ENCODE assay signal across 33 mouse cellular contexts in the genomic region with DNA sequence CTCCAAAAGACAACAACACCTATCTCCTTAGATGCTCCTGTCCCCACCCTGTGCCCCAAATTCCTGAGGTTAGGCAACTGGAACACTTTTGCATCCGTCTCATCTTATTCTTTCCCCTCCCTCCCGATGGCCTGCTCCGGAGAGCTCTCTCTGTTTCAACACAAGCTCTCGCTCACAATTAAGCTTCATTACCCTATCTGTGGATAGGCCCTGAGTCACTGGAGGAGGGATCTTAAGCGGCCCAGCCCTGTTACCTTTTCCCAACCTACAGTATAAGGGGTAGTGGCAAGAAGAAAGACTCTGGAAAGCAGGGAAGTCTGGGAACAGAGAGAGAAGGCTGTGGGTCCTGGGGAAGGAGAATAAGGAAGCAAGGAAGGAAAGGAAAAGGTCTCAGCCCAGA. TPM values are rescaled to one million over a fixed set of nuclear protein-coding genes. Genes with fewer than 3 reads are reported as not detected.
DNase-seq lines count a peak whose midpoint lies in the region; ATAC-seq lines count a peak whose summit lies in the region.
"Had no signal": no experiment of that assay in that cellular context is flagged by ENCODE, and none has a peak within 500 bp of the region (broad histone marks: within the 10 kb centered on the region; RNA-seq: fewer than 3 reads in every experiment).

Gene Dmkn (plus strand): TSS at position 301 of the 400 bp plus-strand sequence.

- H3K9ac ChIP-seq in embryonic facial prominence, embryonic 13.5 days: no peak within 1 kb of the TSS
- no peak within 1 kb of the TSS for H3K9ac ChIP-seq in lung, embryonic 16.5 days (ENCODE audit: low read length)
- no peak within 1 kb of the TSS for H3K9ac ChIP-seq in embryonic facial prominence, embryonic 14.5 days (ENCODE audit: low read depth, low read length)
- H3K9ac ChIP-seq in neural tube, embryonic 15.5 days (replicated peaks): no peak within 1 kb of the TSS
- H3K9ac ChIP-seq: heart, embryonic 12.5 days; hindbrain, embryonic 13.5 days; limb, embryonic 13.5 days; liver, embryonic 13.5 days; lung, embryonic 14.5 days had no signal

- no peak within 1 kb of the TSS for H3K4me2 ChIP-seq in embryonic facial prominence, embryonic 13.5 days
- H3K4me2 ChIP-seq in lung, embryonic 16.5 days (ENCODE audit: low read depth, low read length): no peak within 1 kb of the TSS
- no peak within 1 kb of the TSS for H3K4me2 ChIP-seq in embryonic facial prominence, embryonic 14.5 days (ENCODE audit: low read depth, low read length)
- no peak within 1 kb of the TSS for H3K4me2 ChIP-seq in neural tube, embryonic 15.5 days
- H3K4me2 ChIP-seq: heart, embryonic 12.5 days; limb, embryonic 13.5 days; liver, embryonic 13.5 days; lung, embryonic 14.5 days had no signal

- no peaks in the 10 kb centered on the region for H3K4me1 ChIP-seq in embryonic facial prominence, embryonic 13.5 days
- peaks cover 8% of the 10 kb centered on the region; the same call in 1 of the 2 replicates for H3K4me1 ChIP-seq in embryonic facial prominence, embryonic 10.5 days
- H3K4me1 ChIP-seq in lung, embryonic 16.5 days (replicated peaks; ENCODE audit: control insufficient read depth, insufficient read depth, low read length): peaks cover 2% of the 10 kb centered on the region; the same call in 1 of the 2 replicates
- no peaks in the 10 kb centered on the region for H3K4me1 ChIP-seq in embryonic facial prominence, embryonic 14.5 days (ENCODE audit: control insufficient read depth, insufficient read depth, low read length)
- H3K4me1 ChIP-seq in neural tube, embryonic 15.5 days: peaks cover 3% of the 10 kb centered on the region; the same call in 1 of the 2 replicates
- H3K4me1 ChIP-seq: limb, embryonic 13.5 days had no signal

- ATAC-seq in embryonic facial prominence, embryonic 13.5 days (ENCODE audit: insufficient number of reproducible peaks, insufficient read depth, low FRiP score, low TSS enrichment, low read depth): no peak
- no peak for ATAC-seq in lung, embryonic 16.5 days (ENCODE audit: low read depth)
- no peak for ATAC-seq in embryonic facial prominence, embryonic 14.5 days (ENCODE audit: low read depth)
- no peak for ATAC-seq in megakaryocyte, adult 5-6 weeks (ENCODE audit: poor library complexity, severe bottlenecking)
- ATAC-seq in neural tube, embryonic 15.5 days (ENCODE audit: low FRiP score): no peak
- ATAC-seq: activated CD4-positive, CD25-positive, alpha-beta regulatory T cell, adult 4 months; forebrain, embryonic 16.5 days; midbrain, embryonic 16.5 days had no signal

- H3K27ac ChIP-seq in embryonic facial prominence, embryonic 13.5 days: no peak within 1 kb of the TSS
- H3K27ac ChIP-seq in embryonic facial prominence, embryonic 10.5 days (replicated peaks): no peak within 1 kb of the TSS
- H3K27ac ChIP-seq in lung, embryonic 16.5 days (ENCODE audit: low read length): no peak within 1 kb of the TSS
- H3K27ac ChIP-seq in embryonic facial prominence, embryonic 14.5 days (replicated peaks; ENCODE audit: low read depth, low read length): no peak within 1 kb of the TSS
- no peak within 1 kb of the TSS for H3K27ac ChIP-seq in neural tube, embryonic 15.5 days (replicated peaks)
- H3K27ac ChIP-seq: forebrain, embryonic 10.5 days; heart, adult 2 months; hindbrain, embryonic 13.5 days; layer of hippocampus, adult 2 months; left cerebral cortex, adult 2 months; limb, embryonic 13.5 days; liver, embryonic 13.5 days; macrophage; midbrain, embryonic 10.5 days had no signal

- no peak for DNase-seq in embryonic facial prominence, embryonic 10.5 days (ENCODE audit: low spot score)
- no peak for DNase-seq in lung, adult 18-20 months
- DNase-seq in embryonic facial prominence, embryonic 14.5 days (ENCODE audit: low spot score): no peak
- no peak for DNase-seq in frontal cortex, postnatal 10 days (ENCODE audit: low spot score in 2 of 2)
- DNase-seq: adrenal gland, adult 2 months; adrenal gland, postnatal 36 days; cerebellum, adult 18-20 months; cerebellum, postnatal 14 days; gastrocnemius, postnatal 25 days; heart, adult 2 months; heart, postnatal 4 days; kidney, adult 11 months; kidney, postnatal 14 days; liver, embryonic 13.5 days; lung, embryonic 14.5 days had no signal

- peaks cover 17% of the 10 kb centered on the region for H3K27me3 ChIP-seq in embryonic facial prominence, embryonic 13.5 days
- H3K27me3 ChIP-seq in embryonic facial prominence, embryonic 10.5 days (replicated peaks; ENCODE audit: low read depth, poor library complexity, severe bottlenecking): peaks cover 19% of the 10 kb centered on the region
- H3K27me3 ChIP-seq in lung, embryonic 16.5 days (ENCODE audit: control insufficient read depth, insufficient read depth, low read depth, low read length): no peaks in the 10 kb centered on the region
- H3K27me3 ChIP-seq in embryonic facial prominence, embryonic 14.5 days (replicated peaks; ENCODE audit: control insufficient read depth, insufficient read depth, low read length): 0 out of 2 replicates have a peak, but pooled peaks cover 3% of the 10 kb centered on the region
- H3K27me3 ChIP-seq in neural tube, embryonic 15.5 days (replicated peaks): 0 out of 2 replicates have a peak, but pooled peaks cover 3% of the 10 kb centered on the region

- no peaks in the 10 kb centered on the region for H3K36me3 ChIP-seq in embryonic facial prominence, embryonic 13.5 days
- H3K36me3 ChIP-seq in embryonic facial prominence, embryonic 10.5 days (replicated peaks): no peaks in the 10 kb centered on the region
- no peaks in the 10 kb centered on the region for H3K36me3 ChIP-seq in lung, embryonic 16.5 days (ENCODE audit: control insufficient read depth, insufficient read depth, low read length)
- no peaks in the 10 kb centered on the region for H3K36me3 ChIP-seq in embryonic facial prominence, embryonic 14.5 days (ENCODE audit: control insufficient read depth, insufficient read depth, low read length)
- no peaks in the 10 kb centered on the region for H3K36me3 ChIP-seq in neural tube, embryonic 15.5 days
- H3K36me3 ChIP-seq: forebrain, embryonic 10.5 days; heart, embryonic 12.5 days; hindbrain, embryonic 13.5 days; limb, embryonic 13.5 days; liver, embryonic 13.5 days; midbrain, embryonic 10.5 days had no signal

- H3K9me3 ChIP-seq in embryonic facial prominence, embryonic 13.5 days: no peaks in the 10 kb centered on the region
- no peaks in the 10 kb centered on the region for H3K9me3 ChIP-seq in embryonic facial prominence, embryonic 10.5 days
- H3K9me3 ChIP-seq in lung, embryonic 16.5 days (ENCODE audit: control insufficient read depth, low read length): no peaks in the 10 kb centered on the region
- H3K9me3 ChIP-seq in embryonic facial prominence, embryonic 14.5 days (ENCODE audit: control insufficient read depth, low read length): no peaks in the 10 kb centered on the region
- H3K9me3 ChIP-seq in neural tube, embryonic 15.5 days (replicated peaks): no peaks in the 10 kb centered on the region
- H3K9me3 ChIP-seq: forebrain, embryonic 10.5 days; heart, embryonic 12.5 days; hindbrain, embryonic 13.5 days; limb, embryonic 13.5 days; liver, embryonic 13.5 days; midbrain, embryonic 10.5 days had no signal

- H3K4me3 ChIP-seq in embryonic facial prominence, embryonic 13.5 days: no peak within 1 kb of the TSS
- H3K4me3 ChIP-seq in embryonic facial prominence, embryonic 10.5 days: no peak within 1 kb of the TSS
- H3K4me3 ChIP-seq in lung, embryonic 16.5 days (ENCODE audit: low read length): no peak within 1 kb of the TSS
- no peak within 1 kb of the TSS for H3K4me3 ChIP-seq in embryonic facial prominence, embryonic 14.5 days (ENCODE audit: low read depth, low read length)
- H3K4me3 ChIP-seq in neural tube, embryonic 15.5 days (replicated peaks): no peak within 1 kb of the TSS
- H3K4me3 ChIP-seq: forebrain, embryonic 10.5 days; heart, adult 2 months; heart, embryonic 12.5 days; hindbrain, embryonic 13.5 days; layer of hippocampus, adult 2 months; left cerebral cortex, adult 2 months; limb, embryonic 13.5 days; liver, embryonic 13.5 days; midbrain, embryonic 10.5 days had no signal

- WGBS in embryonic facial prominence, embryonic 13.5 days: 38% methylated on average over 5 of the region's 5 CpGs
- 37% methylated on average over 5 of the region's 5 CpGs for WGBS in embryonic facial prominence, embryonic 10.5 days
- WGBS in lung, embryonic 16.5 days: 50% methylated on average over 5 of the region's 5 CpGs
- 41% methylated on average over 5 of the region's 5 CpGs for WGBS in embryonic facial prominence, embryonic 14.5 days
- 38% methylated on average over 5 of the region's 5 CpGs for WGBS in neural tube, embryonic 15.5 days

RNA-seq across cellular contexts. Expression of gene Dmkn, which starts in this region (rescaled TPM):
- 14.5 and 22.3 TPM in 2 replicates for polyA plus RNA-seq in embryonic facial prominence, embryonic 13.5 days (2015; fragmentation: Nextera tagmentation; extraction: Ambion mirVana)
- not detected in 2 replicates for polyA plus RNA-seq in embryonic facial prominence, embryonic 10.5 days (2016; fragmentation: Nextera tagmentation; extraction: Ambion mirVana)
- 12.6 and 21.0 TPM in 2 replicates for polyA plus RNA-seq in lung, embryonic 16.5 days (2015; fragmentation: Nextera tagmentation; extraction: Ambion mirVana)
- 123 and 159 TPM in 2 replicates for polyA plus RNA-seq in embryonic facial prominence, embryonic 14.5 days (2014; fragmentation: Nextera tagmentation; extraction: Ambion mirVana)
- 15.1 and 17.1 TPM in 2 replicates for total RNA-seq in megakaryocyte, adult 5-6 weeks (2015)
- 24.6 and 25.7 TPM in 2 replicates for total RNA-seq in megakaryocyte, adult 5-6 weeks (2017)
- 3.7 and 6.2 TPM in 2 replicates for polyA plus RNA-seq in neural tube, embryonic 15.5 days (2015; fragmentation: Nextera tagmentation; extraction: Ambion mirVana)
- total RNA-seq: CH12.LX had no signal
- polyA plus RNA-seq: C2C12; forebrain, embryonic 10.5 days; liver, embryonic 13.5 days; midbrain, embryonic 10.5 days; neural tube, embryonic 11.5 days had no signal
